Mouse (Mus musculus): Measurements from ENCODE around the gene Vopp1. TPM values are rescaled to one million over a fixed set of nuclear protein-coding genes. Genes with fewer than 3 reads are reported as not detected.
"Not testable (repeated sequence)": the region's sequence is repeated elsewhere in the genome, so short reads cannot be mapped to it uniquely, and the experiment has no call there.

The Vopp1 gene
- 12.9 and 16.4 TPM in 2 replicates for polyA plus RNA-seq (2012; rRNA removed)

GRCm38 (mm10) chr6:57824422-57825258 is at the start of gene Vopp1:
Vopp1 (minus strand) TSS chr6:57825159.
- DNase-seq: peak; percentile 73
- peak; percentile 54; the same call in 1 of the 2 replicates for TF ChIP-seq POLR2A (IDR thresholded peaks at IDR 0.05; ENCODE audit: borderline replicate concordance, extremely low read depth, low read depth, low read length)
- TF ChIP-seq CTCF (IDR thresholded peaks at IDR 0.05; ENCODE audit: insufficient read depth, low read length): no peak
- Histone ChIP-seq H3K4me3 (replicated peaks; ENCODE audit: extremely low read depth, low read depth, low read length) (peak within 1 kb of the TSS; percentile 82), H3K4me1 (ENCODE audit: control insufficient read depth, insufficient read depth, low read length) (peaks cover 7% of the 10 kb centered on the region)
- under 1% methylated on average over 87 of the region's 87 CpGs for WGBS

GRCm38 (mm10) chr6:57859043-57860042 is 34.4 kb upstream of the Vopp1 start:
- DNase-seq: no peak
- no peaks in the 10 kb centered on the region for H3K4me1 ChIP-seq (ENCODE audit: control insufficient read depth, insufficient read depth, low read length)
- H3K4me3 ChIP-seq (replicated peaks; ENCODE audit: extremely low read depth, low read depth, low read length): no peak overlapping the region
- TF ChIP-seq CTCF (IDR thresholded peaks at IDR 0.05; ENCODE audit: insufficient read depth, low read length) (peak; percentile 41), POLR2A (IDR thresholded peaks at IDR 0.05; ENCODE audit: borderline replicate concordance, extremely low read depth, low read depth, low read length) (no peak)
- WGBS: 48% methylated on average over 6 of the region's 6 CpGs

- not testable (repeated sequence) for H3K4me1 ChIP-seq (ENCODE audit: control insufficient read depth, insufficient read depth, low read length); DNase-seq; H3K4me3 ChIP-seq (replicated peaks; ENCODE audit: extremely low read depth, low read depth, low read length)
- WGBS: 88% methylated on average over 5 of the region's 5 CpGs
Observed at GRCm38 (mm10) chr6:57851177-57851576, 26.2 kb upstream of the Vopp1 start.

GRCm38 (mm10) chr6:57850286-57850685 is 25.3 kb upstream of the Vopp1 start, which contains the start of gene Vmn1r21:
Vmn1r21 (minus strand) TSS chr6:57850343.
- WGBS: 33% methylated on average over 1 of the region's 1 CpGs
- no peak for TF ChIP-seq CTCF (IDR thresholded peaks at IDR 0.05; ENCODE audit: insufficient read depth, low read length)
- no peak for TF ChIP-seq POLR2A (IDR thresholded peaks at IDR 0.05; ENCODE audit: borderline replicate concordance, extremely low read depth, low read depth, low read length)
- DNase-seq: no peak
- Histone ChIP-seq H3K4me1 (ENCODE audit: control insufficient read depth, insufficient read depth, low read length) (no peaks in the 10 kb centered on the region), H3K4me3 (replicated peaks; ENCODE audit: extremely low read depth, low read depth, low read length) (no peak within 1 kb of the TSS)

GRCm38 (mm10) chr6:57839693-57840408 is 14.9 kb upstream of the Vopp1 start:
- 53% methylated on average over 2 of the region's 2 CpGs for WGBS
- TF ChIP-seq POLR2A (IDR thresholded peaks at IDR 0.05; ENCODE audit: borderline replicate concordance, extremely low read depth, low read depth, low read length) (no peak), CTCF (IDR thresholded peaks at IDR 0.05; ENCODE audit: insufficient read depth, low read length) (no peak)
- Histone ChIP-seq H3K4me1 (ENCODE audit: control insufficient read depth, insufficient read depth, low read length) (no peaks in the 10 kb centered on the region), H3K4me3 (replicated peaks; ENCODE audit: extremely low read depth, low read depth, low read length) (no peak overlapping the region)
- no peak for DNase-seq

- DNase-seq: no peak
- Histone ChIP-seq H3K4me1 (ENCODE audit: control insufficient read depth, insufficient read depth, low read length) (peaks cover 7% of the 10 kb centered on the region), H3K4me3 (replicated peaks; ENCODE audit: extremely low read depth, low read depth, low read length) (peak overlapping the region; percentile 82)
- no peak for TF ChIP-seq CTCF (IDR thresholded peaks at IDR 0.05; ENCODE audit: insufficient read depth, low read length)
- no peak for TF ChIP-seq POLR2A (IDR thresholded peaks at IDR 0.05; ENCODE audit: borderline replicate concordance, extremely low read depth, low read depth, low read length)
- WGBS: 3% methylated on average over 5 of the region's 5 CpGs
Observed at GRCm38 (mm10) chr6:57825259-57825715, 328 bp upstream of the Vopp1 start.

- DNase-seq: no peak
- Histone ChIP-seq H3K4me3 (replicated peaks; ENCODE audit: extremely low read depth, low read depth, low read length) (no peak overlapping the region), H3K4me1 (ENCODE audit: control insufficient read depth, insufficient read depth, low read length) (peaks cover 7% of the 10 kb centered on the region)
- WGBS: 10% methylated on average over 3 of the region's 3 CpGs
- TF ChIP-seq POLR2A (IDR thresholded peaks at IDR 0.05; ENCODE audit: borderline replicate concordance, extremely low read depth, low read depth, low read length) (no peak), CTCF (IDR thresholded peaks at IDR 0.05; ENCODE audit: insufficient read depth, low read length) (no peak)
Observed at GRCm38 (mm10) chr6:57823461-57823860, 1.5 kb downstream of the Vopp1 start.

GRCm38 (mm10) chr6:57822648-57823410 is 2.1 kb downstream of the Vopp1 start:
- TF ChIP-seq POLR2A (IDR thresholded peaks at IDR 0.05; ENCODE audit: borderline replicate concordance, extremely low read depth, low read depth, low read length) (no peak), CTCF (IDR thresholded peaks at IDR 0.05; ENCODE audit: insufficient read depth, low read length) (no peak)
- 45% methylated on average over 5 of the region's 5 CpGs for WGBS
- Histone ChIP-seq H3K4me1 (ENCODE audit: control insufficient read depth, insufficient read depth, low read length) (peaks cover 7% of the 10 kb centered on the region), H3K4me3 (replicated peaks; ENCODE audit: extremely low read depth, low read depth, low read length) (no peak overlapping the region)
- no peak for DNase-seq
